Mouse (Mus musculus) small intestine, adult 2 months (tissue): Measurements from ENCODE around the gene Pknox2.

ENCODE experiments used
- CTCF ChIP-seq: fragments of 200-500 bp; IDR thresholded peaks from 2 replicates; pipeline ENCODE4 v1.5.1; 2012; ENCODE audit warnings: low read depth, mild to moderate bottlenecking, control low read depth, inconsistent platforms, low read length, moderate library complexity, mixed read lengths; ENCODE audit not compliant: insufficient replicate concordance, insufficient read length; ENCODE audit errors: extremely low read depth
- POLR2A ChIP-seq: fragments of 200-500 bp; IDR thresholded peaks from 2 replicates; pipeline ENCODE4 v1.6.1; 2012; ENCODE audit warnings: low read depth, mild to moderate bottlenecking, control low read depth, inconsistent platforms, low read length, moderate library complexity

DNA sequence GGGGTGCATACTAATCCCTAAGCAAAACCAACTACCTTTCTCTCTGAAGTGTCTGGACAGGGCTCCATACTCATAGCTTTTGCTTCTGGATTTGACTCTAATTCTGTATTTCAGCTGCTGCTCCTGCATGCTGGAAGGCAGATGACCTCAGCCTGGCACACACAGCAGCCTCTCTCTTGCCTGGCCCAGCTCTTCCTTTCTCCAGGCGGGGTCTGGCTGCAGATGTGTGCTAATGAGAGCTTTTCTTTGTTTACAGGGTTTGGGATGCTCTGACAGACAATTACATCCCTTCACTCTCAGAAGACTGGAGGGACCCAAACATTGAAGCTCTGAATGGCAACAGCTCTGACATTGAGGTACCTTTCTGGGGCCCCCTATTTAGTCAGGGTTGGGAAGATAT, 297.1 kb downstream of the Pknox2 start:
- TF ChIP-seq POLR2A (no peak), CTCF (no peak)
